Comparison of ENCODE assay signal across 18 mouse cellular contexts in genomic region chr15:11803576-11803975, GRCm38 (mm10).
DNase-seq lines count a peak whose midpoint lies in the region; ATAC-seq and TF ChIP-seq lines count a peak whose summit lies in the region.
"Had no signal": no experiment of that assay in that cellular context is flagged by ENCODE, and none has a peak within 500 bp of the region (broad histone marks: within the 10 kb centered on the region; RNA-seq: fewer than 3 reads in every experiment).

No protein-coding gene starts in this region.

- TF ChIP-seq EP300 in liver, postnatal 0 days (IDR thresholded peaks at IDR 0.05; ENCODE audit: low read depth) = peak; percentile 38; the same call in 1 of the 2 replicates

- H3K36me3 ChIP-seq in heart, embryonic 13.5 days = no peaks in the 10 kb centered on the region
- no peaks in the 10 kb centered on the region for H3K36me3 ChIP-seq in heart, embryonic 12.5 days
- H3K36me3 ChIP-seq in liver, postnatal 0 days (replicated peaks; ENCODE audit: insufficient read depth, low read length) = no peaks in the 10 kb centered on the region
- H3K36me3 ChIP-seq: hindbrain, embryonic 10.5 days; midbrain, embryonic 15.5 days; neural tube, embryonic 12.5 days had no signal

- no peak for DNase-seq in liver, postnatal 0 days
- DNase-seq in liver = no peak
- peak; percentile 54 for DNase-seq in kidney, postnatal 10 days
- DNase-seq in lung, postnatal 25 days (ENCODE audit: low spot score) = peak; percentile 21
- no peak for DNase-seq in frontal cortex, postnatal 10 days (ENCODE audit: low spot score in 2 of 2)
- DNase-seq: adrenal gland, adult 8-10 months; cerebellum, adult 9-10 months; forebrain, postnatal 0 days; gastrocnemius, postnatal 10 days; right cerebral cortex, adult 18-20 months had no signal

- H3K4me2 ChIP-seq in heart, embryonic 13.5 days = no peak overlapping the region
- no peak overlapping the region for H3K4me2 ChIP-seq in heart, embryonic 12.5 days
- H3K4me2 ChIP-seq in liver, postnatal 0 days (ENCODE audit: low read depth, low read length) = no peak overlapping the region
- H3K4me2 ChIP-seq: liver, embryonic 11.5 days; midbrain, embryonic 15.5 days; neural tube, embryonic 12.5 days had no signal

- H3K4me1 ChIP-seq in heart, embryonic 13.5 days = peaks cover 21% of the 10 kb centered on the region
- peaks cover 16% of the 10 kb centered on the region for H3K4me1 ChIP-seq in heart, embryonic 12.5 days (replicated peaks)
- H3K4me1 ChIP-seq in liver, postnatal 0 days (ENCODE audit: insufficient read depth) = 0 out of 2 replicates have a peak, but pooled peaks cover 2% of the 10 kb centered on the region

- H3K4me3 ChIP-seq in heart, embryonic 13.5 days = no peak overlapping the region
- no peak overlapping the region for H3K4me3 ChIP-seq in heart, embryonic 12.5 days
- no peak overlapping the region for H3K4me3 ChIP-seq in liver, postnatal 0 days (ENCODE audit: low read depth, low read length)
- H3K4me3 ChIP-seq: hindbrain, embryonic 10.5 days; left cerebral cortex, adult 2 months; midbrain, embryonic 15.5 days; neural tube, embryonic 12.5 days had no signal

- 0 out of 2 replicates have a peak overlapping the region, but pooled peaks have one; percentile 12 for H3K27ac ChIP-seq in heart, embryonic 13.5 days (replicated peaks)
- H3K27ac ChIP-seq in heart, embryonic 12.5 days (ENCODE audit: poor library complexity, severe bottlenecking) = no peak overlapping the region
- peak overlapping the region; percentile 11; the same call in 1 of the 2 replicates for H3K27ac ChIP-seq in liver, postnatal 0 days (ENCODE audit: low read depth)
- H3K27ac ChIP-seq: hindbrain, embryonic 10.5 days; left cerebral cortex, adult 2 months; midbrain, embryonic 15.5 days; neural tube, embryonic 12.5 days; stomach, postnatal 0 days had no signal

- TF ChIP-seq CTCF in liver, postnatal 0 days (IDR thresholded peaks at IDR 0.05; ENCODE audit: low read depth) = no peak

- ATAC-seq in heart, embryonic 13.5 days (ENCODE audit: extremely low read depth, insufficient number of reproducible peaks, low FRiP score, low TSS enrichment) = no peak
- ATAC-seq in heart, embryonic 12.5 days (ENCODE audit: insufficient number of reproducible peaks, low FRiP score) = no peak
- ATAC-seq in liver, postnatal 0 days = no peak
- ATAC-seq: forebrain, postnatal 0 days; midbrain, embryonic 15.5 days had no signal

- WGBS in heart, embryonic 13.5 days = 48% methylated on average over 4 of the region's 4 CpGs
- WGBS in heart, embryonic 12.5 days = 54% methylated on average over 4 of the region's 4 CpGs
- 54% methylated on average over 4 of the region's 4 CpGs for WGBS in liver, postnatal 0 days (ENCODE audit: insufficient replicate concordance)

- no peaks in the 10 kb centered on the region for H3K9me3 ChIP-seq in heart, embryonic 13.5 days
- H3K9me3 ChIP-seq in heart, embryonic 12.5 days (replicated peaks) = peaks cover 6% of the 10 kb centered on the region
- no peaks in the 10 kb centered on the region for H3K9me3 ChIP-seq in liver, postnatal 0 days (ENCODE audit: low read length)
- H3K9me3 ChIP-seq: hindbrain, embryonic 10.5 days; midbrain, embryonic 15.5 days; neural tube, embryonic 12.5 days had no signal

- no peaks in the 10 kb centered on the region for H3K27me3 ChIP-seq in heart, embryonic 13.5 days (replicated peaks)
- H3K27me3 ChIP-seq in heart, embryonic 12.5 days (replicated peaks) = no peaks in the 10 kb centered on the region
- no peaks in the 10 kb centered on the region for H3K27me3 ChIP-seq in liver, postnatal 0 days (ENCODE audit: insufficient read depth, low read length)
- H3K27me3 ChIP-seq: midbrain, embryonic 15.5 days; neural tube, embryonic 12.5 days had no signal

- H3K9ac ChIP-seq in heart, embryonic 13.5 days = no peak overlapping the region
- no peak overlapping the region for H3K9ac ChIP-seq in heart, embryonic 12.5 days
- H3K9ac ChIP-seq in liver, postnatal 0 days (replicated peaks) = no peak overlapping the region
- H3K9ac ChIP-seq: forebrain, postnatal 0 days; midbrain, embryonic 15.5 days; neural tube, embryonic 12.5 days had no signal

Comparison
In these comparisons a context has a peak if more than half of its experiments do, and no peak if none do; other contexts are left out.
1. DNase-seq: peak in kidney, postnatal 10 days (single experiment) and lung, postnatal 25 days (single experiment); none in liver, postnatal 0 days (single experiment), liver (single experiment) and frontal cortex, postnatal 10 days (0 of 2).